Mouse (Mus musculus): ENCODE data around the gene Cers3.

Gene Cers3

DNA sequence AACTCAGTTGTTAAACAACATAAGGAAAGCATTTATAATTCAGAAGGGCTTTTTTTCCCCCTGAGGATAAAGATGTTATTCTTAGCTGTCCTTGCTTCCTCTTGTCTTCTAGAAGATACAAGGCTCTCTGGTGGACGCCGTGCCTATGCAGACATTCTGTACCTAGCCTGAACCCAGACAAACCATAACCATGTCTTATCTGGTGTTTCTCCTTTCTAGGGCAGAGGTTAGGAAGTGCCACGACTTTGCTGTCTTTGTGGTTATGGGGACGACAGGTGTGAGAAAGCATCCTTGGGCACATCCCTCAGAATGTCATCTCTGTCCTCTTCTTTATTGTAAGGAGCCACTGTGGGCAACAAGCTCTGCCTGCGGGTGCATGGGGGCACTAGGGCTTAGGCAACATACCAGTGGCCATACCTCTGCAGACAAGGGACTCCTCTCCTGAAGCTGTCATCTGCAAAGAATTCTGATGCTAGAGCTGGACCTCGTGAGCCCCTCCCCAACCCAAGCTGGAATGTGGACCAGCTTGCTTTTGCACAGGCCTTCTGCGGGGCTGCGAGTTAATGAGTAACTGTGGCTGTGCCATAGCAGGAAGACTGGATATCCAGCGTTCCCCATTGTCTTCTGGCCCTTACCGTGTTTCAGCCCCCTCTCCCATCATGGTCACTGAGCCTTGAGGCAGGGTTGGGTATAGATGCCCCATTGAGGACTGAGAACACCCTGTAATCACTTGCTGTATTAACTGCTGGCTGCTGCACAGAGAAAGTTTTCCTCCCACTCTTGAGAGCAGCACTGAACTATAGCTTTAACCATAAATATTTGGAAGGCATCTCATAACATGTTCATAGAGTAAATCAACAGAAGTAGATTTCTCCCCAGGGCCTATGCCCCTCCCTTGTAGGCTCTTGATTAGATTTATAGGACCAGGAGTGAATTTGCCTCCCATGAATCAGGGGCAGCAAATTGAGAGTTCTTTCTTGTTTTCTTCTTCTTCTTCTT, 36.9 kb downstream of the Cers3 start:
- no peak for DNase-seq (ENCODE audit: low spot score)

DNA sequence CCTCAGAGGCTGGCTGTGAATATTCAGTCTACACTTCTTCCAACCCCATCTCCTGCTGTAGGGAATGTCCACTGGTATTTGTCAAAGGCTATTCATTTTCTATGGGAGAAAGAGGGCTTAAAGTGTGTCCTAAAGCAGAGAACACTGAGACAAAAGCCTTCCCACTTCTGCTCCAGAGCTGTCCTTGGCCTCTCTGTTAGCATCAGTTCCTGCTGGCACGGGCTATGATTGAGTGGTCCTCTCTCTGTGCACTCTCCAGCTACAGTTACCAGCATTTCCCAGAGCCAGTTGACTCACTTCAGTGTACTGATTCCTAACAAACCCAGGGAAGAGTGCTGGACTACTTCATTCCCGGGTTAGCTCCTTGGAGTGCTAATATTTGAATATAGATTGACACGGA, 43.2 kb downstream of the Cers3 start:
- no peak for DNase-seq (ENCODE audit: low spot score)

DNA sequence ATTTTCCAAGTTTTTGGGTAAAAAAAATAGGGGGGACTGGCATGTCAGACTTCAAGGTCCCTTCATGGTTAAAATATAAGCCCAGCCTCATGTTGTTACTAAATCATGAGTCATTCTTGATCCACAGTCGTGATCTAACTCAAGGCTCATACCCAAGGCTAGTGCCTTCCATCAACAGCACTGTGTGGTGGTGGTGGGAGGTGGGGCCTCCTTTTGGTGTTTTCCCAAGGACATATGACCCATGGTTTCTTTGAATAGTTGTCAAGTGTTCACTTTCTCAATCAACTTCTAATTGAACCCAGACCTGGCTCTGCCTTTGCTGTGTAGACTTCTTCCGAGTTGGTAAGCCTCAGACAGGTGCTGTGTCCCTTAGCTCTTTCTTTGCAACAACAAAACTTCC, 44.5 kb downstream of the Cers3 start:
- no peak for DNase-seq (ENCODE audit: low spot score)

DNA sequence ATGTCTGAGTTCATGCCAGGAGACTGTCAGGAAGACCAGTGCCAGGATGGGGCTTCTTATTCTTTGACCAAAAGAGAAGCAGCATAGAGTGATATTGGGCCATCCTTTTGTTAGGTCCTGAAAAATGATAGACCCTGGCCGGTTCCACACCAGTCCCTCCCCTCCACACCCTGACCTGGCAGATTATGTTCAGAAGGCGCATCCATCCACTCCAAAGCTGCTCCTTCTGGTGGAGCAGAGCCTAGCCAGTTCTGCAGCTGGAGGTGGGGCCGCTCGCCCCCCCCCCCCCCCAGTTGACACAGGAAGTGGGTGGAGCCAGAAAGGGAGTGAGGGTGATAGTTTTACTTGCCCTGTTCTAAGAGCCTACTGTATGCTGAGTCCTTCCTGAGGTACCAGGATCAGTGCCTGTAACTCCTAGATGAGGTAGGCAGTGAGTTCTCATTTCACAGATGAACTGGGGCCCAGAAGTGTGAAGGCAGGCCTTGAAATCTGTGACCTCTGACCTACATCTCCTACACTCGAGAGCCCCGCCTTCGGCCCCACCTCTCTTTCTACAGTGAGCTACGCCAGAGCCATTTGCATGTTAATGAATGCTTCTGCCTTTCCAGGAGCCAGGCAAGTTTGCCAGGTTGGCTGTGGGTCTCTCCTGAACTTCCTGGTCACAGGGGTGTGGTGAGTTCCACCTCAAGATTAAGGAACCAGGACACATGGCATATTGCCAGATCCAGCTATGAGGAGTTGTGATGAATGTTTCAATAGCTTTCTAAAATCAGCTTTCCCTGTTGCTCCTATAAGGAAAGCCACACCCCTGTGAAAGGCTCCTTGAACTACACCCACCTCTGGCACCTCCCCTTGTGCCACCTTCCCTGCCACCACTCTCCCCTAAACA, 46.8 kb downstream of the Cers3 start:
- no peak for DNase-seq (ENCODE audit: low spot score)

DNA sequence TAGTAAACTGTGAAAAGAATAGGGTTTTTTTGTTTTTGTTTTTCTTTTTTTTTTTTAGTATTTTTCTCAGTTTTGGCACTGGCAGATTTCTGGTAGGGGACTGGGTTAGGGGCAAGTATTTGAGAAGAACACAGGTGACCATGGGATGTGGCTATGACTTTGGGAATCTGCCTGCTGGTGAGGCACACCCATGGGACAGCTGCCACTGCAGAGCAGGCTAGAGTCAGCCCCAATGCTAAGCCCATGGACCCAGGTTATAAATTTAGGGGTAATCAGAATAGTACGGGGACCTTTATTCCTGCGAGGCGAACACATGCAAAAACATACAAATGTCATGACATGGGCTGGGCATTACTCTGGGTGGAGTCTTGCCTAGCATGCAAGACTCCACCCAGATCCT, 47.7 kb downstream of the Cers3 start:
- no peak for DNase-seq (ENCODE audit: low spot score)

DNA sequence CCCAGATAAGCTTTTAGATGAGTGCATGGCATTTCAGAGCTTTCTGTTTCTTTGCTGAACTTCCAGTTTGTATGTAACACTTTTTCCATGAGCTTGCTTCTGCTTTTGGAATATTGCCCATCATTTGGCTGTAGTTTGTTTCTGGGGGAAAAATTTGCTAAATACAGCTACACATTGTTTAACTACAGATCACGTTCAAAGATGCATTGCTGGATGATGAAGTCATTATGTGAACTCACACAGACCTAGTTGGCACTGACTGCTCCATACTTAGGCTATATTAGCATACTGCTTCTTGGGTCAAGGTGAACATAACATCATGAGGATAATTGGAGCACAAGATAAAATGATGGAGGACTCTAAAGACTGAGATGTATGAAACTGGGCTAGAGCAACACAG, 53.6 kb downstream of the Cers3 start:
- DNase-seq (ENCODE audit: low spot score) = no peak

DNA sequence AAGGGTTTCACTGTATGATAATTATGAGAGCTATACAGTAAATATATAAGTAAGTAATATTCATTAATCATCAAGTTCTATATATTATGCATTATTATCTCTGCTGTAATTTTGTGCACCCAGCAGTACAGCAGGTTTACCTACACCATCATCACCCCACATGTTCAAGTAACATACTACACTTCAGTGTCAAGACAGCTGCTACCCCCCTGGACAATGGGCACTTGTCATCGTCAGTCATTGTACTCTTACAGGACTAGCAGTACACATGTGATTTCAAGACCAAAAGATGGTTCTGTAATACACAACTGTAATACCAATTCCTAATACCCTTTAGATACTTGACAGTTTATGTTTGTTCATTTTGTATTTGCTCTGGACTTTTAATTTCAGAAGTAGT, 54.0 kb downstream of the Cers3 start:
- DNase-seq (ENCODE audit: low spot score) = no peak

DNA sequence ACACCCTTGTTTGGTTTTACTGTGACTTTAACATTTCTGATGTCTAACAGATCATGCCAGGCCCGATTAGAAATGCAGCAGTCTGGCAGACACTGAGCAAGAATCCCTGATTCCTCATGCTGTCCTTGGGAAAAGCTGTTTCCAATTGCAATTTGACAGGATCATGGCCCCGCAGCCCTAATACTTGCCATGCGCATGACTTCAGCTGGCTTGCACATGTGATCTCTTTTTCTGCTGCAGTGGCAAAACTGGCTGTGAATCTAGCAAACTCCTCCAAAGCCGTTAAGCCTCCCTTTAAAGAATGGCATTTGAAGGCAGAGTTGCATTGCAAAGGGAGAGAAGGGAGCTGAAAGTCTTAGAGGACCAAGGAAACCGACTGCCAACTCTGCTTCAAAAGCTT, 55.5 kb downstream of the Cers3 start:
- no peak for DNase-seq (ENCODE audit: low spot score)

DNA sequence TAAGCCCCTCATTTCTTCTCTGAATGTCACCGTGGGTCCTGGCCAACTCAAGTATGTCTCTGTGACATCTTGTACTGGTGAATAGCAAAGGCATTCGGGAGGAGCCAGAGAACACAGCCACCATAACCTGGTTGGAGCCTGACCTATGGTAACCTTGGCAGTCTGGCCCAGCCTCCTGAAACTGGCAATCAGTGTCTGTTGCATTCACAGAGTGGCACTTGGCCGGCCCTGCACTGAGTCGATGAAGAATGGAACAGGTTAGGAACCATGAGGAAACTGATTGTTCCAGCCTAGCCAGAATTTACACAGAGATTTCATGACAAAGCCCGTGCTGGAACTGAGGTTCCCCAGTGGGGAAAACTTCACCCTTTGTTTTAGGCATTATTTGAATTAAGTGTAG, 57.5 kb downstream of the Cers3 start:
- no peak for DNase-seq (ENCODE audit: low spot score)

DNA sequence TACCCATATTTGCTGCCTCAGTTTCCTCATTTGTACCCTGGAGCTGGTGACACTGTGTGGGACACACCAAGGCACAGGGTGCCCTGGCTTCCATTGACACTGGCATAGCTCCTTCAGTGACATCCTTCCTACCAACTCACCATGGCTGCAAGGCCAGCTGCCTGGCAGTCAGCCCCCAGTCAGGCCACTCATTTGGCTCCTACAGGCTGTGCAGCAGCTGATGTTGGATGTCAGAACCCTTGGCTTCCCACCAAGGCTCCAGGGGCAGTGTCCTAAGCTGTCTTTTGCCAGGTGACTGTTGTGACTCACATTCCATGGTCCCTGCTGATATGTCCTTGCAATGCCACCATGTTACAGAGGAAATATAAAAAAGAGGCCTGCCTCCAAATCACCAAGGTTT, 58.5 kb downstream of the Cers3 start:
- DNase-seq (ENCODE audit: low spot score) = no peak

DNA sequence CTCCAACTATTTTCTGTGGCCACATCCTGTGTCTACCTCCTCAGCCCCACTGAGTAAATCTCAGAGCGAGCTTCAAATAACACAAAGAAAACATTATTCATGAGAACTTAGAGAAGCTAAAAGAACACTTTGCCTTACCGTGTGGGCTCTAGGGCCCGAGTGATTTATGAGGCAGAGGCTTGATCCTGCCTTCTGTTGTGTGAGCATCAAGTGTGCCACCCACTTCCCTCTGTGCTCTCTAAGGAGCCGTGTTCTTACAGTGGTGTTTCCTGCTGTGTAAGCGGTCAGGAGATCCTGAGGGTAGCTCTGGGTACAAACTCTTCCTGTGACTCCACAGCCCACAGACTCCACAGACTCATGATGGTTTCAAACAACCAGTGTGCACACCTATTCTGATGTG, 60.5 kb downstream of the Cers3 start:
- DNase-seq (ENCODE audit: low spot score) = no peak

DNA sequence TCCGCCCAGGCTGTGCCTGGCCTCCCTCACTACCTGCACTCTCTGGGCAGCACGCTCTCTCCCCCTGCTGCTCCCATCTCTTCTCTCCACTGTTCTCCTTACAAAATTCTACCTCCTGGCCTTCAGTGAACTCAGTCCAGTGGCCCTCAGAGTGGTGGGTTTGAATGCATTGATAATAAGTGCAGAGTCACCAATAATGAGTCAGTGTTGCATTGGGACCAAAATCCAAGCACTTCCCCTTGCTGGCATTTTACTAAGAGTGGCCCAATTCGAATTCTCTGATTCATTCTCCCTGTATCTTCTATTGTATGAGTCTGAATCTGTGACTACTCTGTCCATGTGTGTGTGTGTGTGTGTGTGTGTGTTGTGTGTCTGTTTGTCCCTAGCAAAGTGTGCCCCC, 63.5 kb downstream of the Cers3 start:
- no peak for DNase-seq (ENCODE audit: low spot score)

DNA sequence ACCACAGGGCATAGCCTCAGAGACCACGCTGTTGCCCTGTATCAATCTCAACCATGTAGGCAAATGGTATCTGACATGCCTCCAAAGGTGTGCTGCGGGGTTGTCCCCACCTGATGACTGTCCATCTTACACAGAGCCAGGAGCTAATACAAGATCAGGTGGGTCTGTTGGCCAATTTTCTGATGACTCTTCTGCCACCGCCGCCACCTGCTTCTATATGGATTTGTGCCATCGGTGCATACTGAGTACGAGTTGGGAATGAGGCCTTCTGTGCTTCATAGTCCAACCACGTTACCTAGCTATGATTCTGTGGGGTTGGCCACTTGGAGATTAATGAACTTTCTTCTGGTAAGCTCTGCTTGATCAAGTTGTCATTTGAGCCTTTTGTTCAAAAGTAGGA, 67.1 kb downstream of the Cers3 start:
- DNase-seq (ENCODE audit: low spot score) = no peak

DNA sequence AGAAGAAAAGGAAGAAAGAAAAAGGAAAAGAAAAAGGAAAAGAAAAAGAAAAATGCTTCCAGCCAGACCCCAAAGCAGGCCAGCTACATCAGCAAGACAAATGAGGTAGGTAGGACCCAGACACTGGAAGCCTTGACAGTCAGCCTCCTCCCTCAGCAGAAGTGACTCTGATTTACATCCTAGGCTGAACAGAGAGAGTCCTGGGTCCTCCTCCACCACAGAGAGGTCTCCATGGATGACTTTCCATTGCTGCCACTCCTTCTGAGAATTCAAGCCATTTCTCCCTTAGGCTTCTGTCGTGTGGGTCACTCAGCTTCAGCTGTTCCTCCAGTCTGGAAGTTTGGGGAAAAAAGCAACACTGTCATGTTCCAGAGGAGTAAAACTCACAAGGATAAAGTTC, 68.0 kb downstream of the Cers3 start:
- no peak for DNase-seq (ENCODE audit: low spot score)

DNA sequence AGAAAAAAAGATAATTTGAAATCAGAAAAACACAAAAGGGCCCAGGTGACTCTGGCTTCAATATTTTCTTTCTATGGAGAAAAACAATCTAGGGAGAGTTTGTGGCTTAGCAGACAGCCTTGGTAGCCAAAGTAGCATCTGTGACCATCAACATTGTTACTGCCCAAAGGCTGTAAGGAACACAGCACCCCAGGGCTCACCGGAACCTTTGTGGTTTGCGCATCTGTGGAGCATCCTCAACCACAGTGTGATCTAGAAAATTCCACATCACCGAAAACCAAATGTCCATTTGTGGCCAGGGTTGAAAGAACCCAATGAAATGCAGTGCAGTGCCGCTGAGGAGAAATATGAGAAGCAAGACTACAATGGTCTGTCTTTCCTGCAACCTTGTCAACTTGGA, 69.0 kb downstream of the Cers3 start:
- DNase-seq (ENCODE audit: low spot score) = no peak

DNA sequence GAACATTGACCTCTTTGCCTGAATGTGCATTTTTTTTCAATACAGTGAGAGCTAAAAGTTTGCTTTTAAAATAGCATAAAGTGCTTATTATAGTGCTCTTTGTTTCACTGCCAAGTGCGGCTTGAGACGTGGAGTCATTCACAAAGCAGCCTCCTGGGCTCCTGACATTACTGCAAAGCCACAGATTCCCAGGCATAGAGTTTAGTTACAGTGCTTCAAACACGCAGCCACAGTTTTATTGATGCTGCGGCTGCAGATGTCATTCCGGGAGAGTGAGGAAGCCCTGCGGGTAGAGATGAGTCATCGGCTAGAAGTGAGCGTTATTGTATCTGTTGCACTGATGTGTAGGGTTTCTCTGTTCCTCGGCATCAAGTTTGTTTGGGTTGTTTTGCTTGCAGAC, 69.4 kb downstream of the Cers3 start:
- DNase-seq (ENCODE audit: low spot score) = no peak

DNA sequence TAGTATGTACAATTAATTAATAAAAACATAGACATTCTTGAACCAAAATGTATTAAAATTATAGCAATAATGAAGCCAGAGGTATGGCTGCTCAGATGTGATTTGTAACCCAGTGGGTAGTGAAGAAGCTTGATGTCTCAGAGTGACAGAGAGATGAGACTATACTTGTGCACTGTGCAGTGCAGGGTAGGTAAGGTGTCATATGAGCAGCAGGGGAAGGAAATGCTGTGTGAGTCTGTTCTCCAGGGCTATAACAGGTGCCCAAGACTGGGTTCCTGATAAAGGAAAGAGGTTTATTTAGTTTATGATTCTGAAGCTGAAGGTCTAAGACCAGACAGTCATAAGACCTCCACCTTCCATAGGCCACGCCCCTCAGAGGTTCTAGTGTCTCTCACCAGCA, 69.9 kb downstream of the Cers3 start:
- DNase-seq (ENCODE audit: low spot score) = no peak

DNA sequence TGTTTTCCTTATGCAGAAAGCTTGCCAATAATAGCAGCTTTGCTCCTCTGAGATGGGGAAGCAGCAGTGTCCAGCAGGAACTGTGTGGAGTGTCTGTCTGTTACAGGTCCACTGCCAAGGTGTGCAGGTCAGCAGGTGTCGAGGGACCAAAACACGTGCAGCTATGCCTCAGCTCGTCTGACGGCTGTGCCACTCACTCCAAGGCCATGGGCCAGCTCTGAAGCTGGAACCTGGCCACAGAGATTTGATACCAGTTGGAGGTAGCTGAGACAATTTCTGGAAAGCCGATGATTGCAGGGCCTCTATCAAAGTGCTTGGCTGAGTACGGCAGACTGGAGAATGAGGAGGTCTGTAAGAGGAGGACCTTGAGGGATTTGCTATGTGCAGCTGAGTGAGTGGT, 72.2 kb downstream of the Cers3 start:
- no peak for DNase-seq (ENCODE audit: low spot score)

DNA sequence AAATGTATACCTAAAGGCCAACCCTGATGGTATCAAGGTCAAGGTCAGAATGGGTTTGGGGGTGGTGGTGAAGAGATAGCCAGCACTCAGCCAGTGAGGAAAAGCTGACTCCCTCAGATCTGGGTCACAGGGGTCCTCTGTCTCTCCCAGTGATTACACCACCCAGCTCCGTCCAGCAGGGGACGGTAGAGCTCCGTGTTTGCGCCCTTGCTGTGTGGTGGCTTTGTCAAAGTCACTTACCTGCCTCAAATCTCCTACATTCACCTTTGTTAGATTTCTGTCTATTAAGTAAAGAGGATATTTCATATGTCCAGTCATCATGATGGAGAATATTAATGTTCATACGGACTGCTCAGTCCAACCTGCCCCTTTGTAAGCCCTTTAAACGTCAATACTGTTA, 76.7 kb downstream of the Cers3 start:
- peak; percentile 63 for DNase-seq (ENCODE audit: low spot score)

DNA sequence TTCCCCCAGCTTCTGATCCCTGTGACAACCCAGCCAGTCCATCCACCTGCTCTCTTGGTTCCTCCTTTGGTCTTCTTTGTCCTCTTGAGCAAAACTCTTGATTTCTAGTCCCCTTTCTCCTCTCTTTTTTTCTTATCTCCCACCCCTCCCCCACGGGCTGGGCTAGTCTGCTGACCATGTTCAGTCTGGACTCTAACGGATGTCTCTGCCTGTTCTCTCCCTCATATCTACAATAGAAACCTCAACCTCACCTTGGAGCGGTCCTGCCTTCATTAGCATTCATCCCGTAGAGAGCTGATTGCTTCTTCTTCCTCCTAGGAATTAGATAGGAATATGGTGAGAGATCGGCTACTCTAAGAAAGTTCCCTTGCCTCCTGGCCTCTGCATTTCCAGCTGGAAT, 87.5 kb downstream of the Cers3 start:
- DNase-seq (ENCODE audit: low spot score) = no peak

DNA sequence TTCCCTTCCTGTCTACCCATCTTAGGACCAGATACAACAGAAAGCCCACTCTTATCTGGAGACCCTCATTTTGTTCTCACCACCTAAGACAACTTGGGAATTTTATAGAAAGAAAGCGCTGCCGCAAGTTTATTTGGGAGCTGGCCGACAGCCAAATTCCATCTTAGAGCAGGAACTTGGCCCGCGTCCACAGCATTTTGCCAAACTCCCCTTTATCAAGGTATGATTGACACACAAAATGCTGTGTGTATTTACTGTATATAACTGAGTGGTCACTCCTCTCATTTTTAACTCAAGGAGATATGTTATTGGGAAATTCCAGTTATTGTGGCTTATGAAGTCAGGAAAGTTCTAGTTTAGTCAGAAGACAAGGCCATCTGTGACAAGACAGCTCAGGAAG, 88.0 kb downstream of the Cers3 start:
- DNase-seq (ENCODE audit: low spot score) = peak; percentile 79

DNA sequence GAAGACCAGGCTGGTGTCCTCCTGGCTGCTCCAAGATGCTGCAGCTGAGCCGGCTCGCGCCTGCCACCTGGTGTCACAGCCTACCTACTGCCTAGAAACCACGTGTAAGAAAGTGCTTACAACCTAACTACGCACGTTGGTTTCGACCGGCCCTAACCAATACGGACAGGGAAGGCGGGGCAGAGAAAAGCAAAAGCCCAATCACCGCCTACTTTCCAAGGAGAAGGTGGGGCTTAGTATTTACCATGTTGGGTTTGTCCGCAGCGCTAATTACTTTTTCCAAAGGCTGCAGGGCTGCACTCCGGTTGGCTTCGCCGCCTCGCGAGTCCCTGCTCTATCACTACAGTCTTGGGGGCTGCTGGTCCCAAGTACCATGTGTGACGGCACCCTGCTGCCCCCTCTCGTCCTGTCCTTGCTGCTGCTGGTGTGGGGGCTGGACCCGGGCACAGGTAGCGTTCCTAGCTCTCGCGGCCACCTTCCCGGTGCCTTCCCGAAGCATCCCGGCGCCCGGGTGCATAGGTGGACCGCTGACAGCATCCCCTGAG, 96.2 kb downstream of the Cers3 start, which contains the start of gene Adamts17:
TSS of gene Adamts17 (plus strand) at position 273 of the 545 bp plus-strand sequence.
- DNase-seq (ENCODE audit: low spot score) = peak; percentile 96
